Mouse (Mus musculus): ENCODE data around the gene Xpo6.

Gene Xpo6

GRCm38 (mm10) chr7:126121533-126121932 lies 78.8 kb downstream of the Xpo6 start:
- DNase-seq, result no peak

DNA sequence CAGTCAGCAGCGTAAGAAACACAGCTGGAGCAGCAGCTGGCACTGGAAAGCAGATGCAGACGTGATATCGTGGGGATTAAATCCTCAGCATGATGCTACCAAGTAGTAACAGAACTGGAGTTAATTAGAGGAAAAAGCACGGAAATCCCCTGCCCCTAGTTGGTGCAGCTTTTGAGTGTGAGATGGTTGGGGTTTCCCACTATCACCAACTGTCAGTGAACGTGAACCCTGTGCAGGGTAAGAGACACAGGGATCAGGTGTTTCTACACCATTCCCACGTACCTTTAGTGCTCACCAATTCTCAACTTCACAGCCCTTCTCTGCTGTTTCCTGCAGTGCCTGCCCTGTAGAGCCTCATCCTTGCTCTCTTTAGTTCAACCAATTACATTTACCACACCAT lies 80.5 kb downstream of the Xpo6 start:
- DNase-seq, result no peak

GRCm38 (mm10) chr7:126113263-126113662 lies 87.0 kb downstream of the Xpo6 start:
- no peak for DNase-seq

DNA sequence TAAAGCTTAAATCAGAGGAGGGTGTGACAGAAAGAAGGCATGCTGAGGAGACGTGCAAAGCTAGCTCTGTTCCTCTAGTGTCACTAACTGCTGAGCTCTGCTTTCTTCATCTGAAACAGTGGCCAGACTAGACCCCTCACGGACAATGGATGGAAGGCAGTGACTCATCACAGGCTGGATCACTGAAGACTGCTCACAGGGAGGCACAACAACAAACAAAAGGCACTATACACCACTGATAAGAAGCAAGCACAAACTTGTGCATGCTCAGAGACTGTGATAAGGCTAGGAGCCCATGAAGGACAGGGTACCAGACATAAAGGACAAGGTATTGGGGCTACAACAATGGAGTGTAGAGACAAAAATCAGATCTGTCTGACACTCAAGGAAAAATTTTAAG lies 89.1 kb downstream of the Xpo6 start:
- no peak for DNase-seq

GRCm38 (mm10) chr7:126109898-126110297 lies 90.4 kb downstream of the Xpo6 start:
- no peak for DNase-seq

GRCm38 (mm10) chr7:126100440-126100839 lies 99.9 kb downstream of the Xpo6 start:
- DNase-seq, result no peak

GRCm38 (mm10) chr7:126099835-126100234 lies 100.5 kb downstream of the Xpo6 start:
- no peak for DNase-seq

GRCm38 (mm10) chr7:126099163-126099775 lies 101.0 kb downstream of the Xpo6 start:
- no peak for DNase-seq

DNA sequence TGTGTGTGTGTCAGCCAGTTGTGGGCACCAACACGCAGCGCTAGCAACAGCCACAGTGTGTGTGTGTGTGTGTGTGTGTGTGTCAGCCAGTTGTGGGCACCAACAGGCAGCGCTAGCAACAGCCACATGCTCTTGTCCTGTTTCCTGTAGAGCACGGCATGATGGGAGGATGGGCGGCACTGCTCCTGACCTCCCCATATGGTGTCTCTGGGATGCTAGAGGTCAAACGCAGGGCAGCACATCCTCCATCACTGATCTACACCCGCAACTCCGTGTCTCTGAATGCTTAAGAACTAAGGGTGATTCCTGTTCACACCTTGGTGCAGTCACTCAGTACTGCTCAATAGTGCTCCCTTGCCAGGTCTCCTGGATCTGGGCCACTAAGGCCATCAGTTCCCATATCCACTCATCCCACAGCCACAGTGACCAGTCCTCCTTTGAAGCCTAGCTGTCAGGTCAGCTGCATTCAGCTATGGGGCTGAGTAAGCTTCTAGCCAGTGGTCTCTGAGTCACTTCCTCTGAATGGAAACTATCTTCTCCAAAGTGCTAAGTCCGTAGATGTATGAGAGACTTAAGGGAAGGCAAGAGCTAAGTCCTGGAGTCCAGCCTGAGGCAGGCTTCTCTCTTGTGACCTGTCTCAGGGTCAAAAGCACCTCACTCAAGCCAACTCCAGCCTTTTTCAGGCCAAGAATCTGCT lies 102.9 kb downstream of the Xpo6 start:
- no peak for DNase-seq

DNA sequence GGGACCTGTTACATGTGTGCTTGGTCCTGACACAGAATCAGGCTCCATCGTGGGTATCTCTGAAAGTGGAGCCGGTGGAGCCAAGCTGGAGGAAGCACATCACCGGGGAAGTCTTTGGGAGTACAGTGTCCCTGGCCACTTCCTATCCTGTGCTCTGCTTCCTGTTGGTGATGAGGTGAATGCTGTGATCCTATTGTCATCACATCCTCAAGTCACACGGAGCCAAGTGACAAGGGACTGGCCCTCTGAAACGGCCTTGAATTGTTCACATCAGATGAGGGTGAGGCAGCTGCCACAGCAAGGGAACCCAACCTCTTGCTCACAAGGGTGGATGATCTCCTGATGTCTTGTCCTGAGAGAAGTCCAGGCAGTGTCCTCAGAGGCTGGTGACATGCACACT lies 103.7 kb downstream of the Xpo6 start:
- no peak for DNase-seq

DNA sequence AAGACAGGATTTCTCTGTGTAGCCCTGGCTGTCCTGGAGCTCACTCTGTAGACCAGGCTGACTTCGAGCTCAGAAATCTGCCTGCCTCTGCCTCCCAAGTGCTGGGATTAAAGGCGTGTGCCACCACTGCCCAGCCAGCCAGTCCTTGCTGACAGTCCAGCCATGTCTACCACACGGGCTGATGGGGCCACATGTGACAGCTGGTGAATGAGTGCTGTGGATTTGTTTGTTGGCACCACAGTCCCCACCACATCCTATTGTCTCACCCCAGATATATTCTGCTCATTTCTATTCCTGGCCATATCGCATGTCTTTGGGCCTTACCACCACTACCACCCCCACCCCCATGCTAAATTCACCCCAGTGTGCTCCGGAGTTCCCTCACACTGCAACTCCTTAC lies 105.6 kb downstream of the Xpo6 start:
- DNase-seq, result no peak

DNA sequence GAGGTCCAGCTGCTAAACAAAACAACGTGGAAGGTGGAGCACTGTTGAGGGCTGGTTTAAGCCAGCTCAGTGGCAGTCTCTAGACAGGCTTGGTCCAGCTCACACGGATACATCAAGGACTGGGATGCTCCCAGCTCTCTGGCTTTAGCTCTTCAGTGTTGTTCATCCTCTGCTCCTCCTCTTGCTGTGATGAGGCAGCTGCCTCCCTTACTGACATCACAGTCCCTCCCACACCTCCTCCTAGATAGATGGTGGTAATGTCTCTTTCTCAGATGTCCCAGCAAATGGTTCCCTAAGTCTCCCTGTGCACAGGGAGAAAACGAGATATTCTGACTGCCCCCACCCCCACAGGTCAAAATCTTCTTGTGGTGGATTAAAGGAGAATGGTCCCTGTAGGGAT lies 107.1 kb downstream of the Xpo6 start:
- no peak for DNase-seq

DNA sequence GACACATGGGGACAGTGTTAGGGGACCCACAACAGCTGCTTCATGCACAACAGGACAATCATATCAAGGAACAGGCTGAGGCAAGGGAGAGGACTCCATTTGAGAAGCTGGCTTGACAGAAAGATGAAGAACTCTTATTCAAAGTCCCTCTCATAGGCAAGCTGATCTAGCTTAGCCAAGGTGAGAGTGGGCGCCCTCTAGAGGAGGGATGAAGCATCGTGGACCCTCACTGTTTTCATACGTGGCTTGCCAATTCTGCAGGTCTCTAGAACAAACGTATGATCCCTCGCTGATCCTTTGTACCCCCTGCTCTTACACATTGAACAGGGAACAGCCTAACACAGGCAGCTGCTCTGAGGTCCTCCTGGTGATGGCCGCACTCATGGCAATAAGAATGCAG lies 110.5 kb downstream of the Xpo6 start:
- DNase-seq, result peak; percentile 74

DNA sequence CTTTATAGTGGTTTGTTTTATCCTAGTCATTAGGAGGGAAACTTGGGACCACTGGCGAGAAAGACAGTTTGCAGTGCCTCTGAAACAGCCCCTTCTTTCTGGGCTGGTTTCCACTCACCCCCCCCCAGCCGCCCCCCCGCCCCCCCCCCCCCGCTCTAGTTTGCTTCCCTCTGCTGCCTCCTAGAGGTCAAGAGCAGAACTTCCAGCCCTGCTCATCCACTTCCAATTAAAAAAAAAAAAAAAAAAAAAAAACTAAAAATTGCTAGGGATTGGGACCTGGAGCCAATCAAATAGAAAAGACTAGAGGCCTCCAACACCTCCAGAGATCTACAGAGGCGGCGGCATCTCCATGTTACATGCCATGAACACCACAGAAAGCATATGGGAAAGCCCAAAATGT lies 112.1 kb downstream of the Xpo6 start:
- peak; percentile 31 to 36 for DNase-seq

- DNase-seq, result no peak
These were observed 112.7 kb downstream of the Xpo6 start for GRCm38 (mm10) chr7:126087602-126088001.

GRCm38 (mm10) chr7:126086321-126086741 lies 114.0 kb downstream of the Xpo6 start:
- no peak for DNase-seq

DNA sequence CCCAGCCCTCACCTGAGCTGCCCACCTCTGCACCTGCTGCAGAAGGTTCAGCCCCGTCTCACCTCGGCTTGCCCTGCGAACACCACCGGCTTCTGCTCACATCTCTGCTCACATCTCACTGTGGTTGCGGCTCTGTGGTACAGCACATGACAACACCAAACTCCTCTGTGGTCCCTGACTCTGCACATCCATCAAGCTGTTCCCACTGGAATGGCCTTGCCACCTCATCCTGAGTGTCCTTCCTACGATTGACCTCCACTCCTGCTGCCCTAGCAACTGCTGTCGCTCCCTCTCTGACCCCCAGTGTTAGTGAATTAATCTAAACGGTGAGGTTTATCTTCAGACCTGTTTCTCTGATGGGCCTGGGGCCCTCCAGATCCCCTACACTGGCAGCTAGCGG lies 115.1 kb downstream of the Xpo6 start:
- no peak for DNase-seq

GRCm38 (mm10) chr7:126083980-126084348 lies 116.3 kb downstream of the Xpo6 start:
- DNase-seq, result no peak

- no peak for DNase-seq
These were observed 116.8 kb downstream of the Xpo6 start for GRCm38 (mm10) chr7:126083341-126083979.

- DNase-seq, result peak; percentile 15 to 17
These were observed 118.0 kb downstream of the Xpo6 start, which contains the start of gene Gsg1l for GRCm38 (mm10) chr7:126082286-126082741. Gsg1l (minus strand) TSS chr7:126082411.

DNA sequence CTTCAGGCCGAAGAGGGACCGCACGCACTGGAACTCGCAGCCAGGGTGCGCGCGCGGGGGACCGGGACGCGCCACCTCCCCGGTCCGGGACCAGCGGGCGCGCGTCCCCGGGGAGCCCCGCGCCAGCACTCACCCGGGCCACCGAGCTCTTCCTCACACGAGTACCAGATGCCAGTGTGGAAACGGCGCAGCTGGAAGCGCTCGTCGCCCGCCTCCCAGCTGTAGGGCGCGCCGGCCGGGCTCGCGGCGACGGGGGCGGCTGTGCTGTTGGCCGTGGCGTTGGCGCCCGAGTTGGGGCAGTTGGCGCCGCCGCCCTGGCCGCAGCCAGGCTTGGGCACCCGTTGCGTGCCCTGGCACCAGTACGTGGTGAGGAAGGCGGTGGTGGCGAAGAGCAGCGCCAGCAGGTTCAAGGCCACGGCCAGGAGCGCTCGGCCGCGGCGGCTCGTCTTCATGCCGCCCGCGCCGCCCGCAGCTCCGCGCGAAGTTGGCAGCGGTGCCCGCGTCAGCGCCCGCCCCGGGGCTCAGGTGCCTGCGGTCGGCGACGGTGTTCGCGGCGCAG lies 118.5 kb downstream of the Xpo6 start:
- DNase-seq, result peak in 1 of 2 experiments; percentile 8

DNA sequence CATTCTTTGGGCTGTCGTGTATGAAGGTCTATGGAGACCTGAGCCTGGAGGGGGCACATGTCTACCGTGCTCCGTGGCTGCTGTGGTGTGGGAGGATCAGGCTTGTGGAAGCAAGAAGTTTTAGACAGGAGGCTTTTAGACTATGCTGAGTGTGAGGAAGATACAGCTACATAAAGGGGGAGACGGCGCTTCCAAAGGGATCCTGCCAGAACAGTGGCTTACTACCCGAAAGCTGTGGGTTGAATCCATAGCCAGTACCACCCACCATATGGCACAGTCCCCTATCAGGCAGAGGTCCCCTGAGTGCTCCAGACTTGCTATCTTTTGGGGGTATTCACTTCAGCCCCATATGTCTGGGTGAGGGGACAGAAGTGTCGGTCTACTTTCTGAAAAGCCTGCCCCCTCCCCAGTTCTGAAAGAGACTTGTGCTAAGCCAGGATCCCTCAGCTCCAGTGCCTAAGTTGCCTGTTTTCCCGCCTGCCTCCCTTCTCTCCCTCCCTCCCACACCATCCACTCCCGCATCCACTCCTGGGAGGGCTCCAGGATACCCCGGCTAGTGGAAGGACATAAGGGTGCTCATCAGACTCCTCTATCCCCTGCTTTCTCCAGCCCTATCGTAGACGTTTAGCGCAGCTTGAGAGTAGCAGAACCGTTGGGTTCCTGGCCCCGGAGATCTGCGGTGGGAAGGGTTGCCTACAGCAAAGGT lies 119.2 kb downstream of the Xpo6 start:
- no peak for DNase-seq

DNA sequence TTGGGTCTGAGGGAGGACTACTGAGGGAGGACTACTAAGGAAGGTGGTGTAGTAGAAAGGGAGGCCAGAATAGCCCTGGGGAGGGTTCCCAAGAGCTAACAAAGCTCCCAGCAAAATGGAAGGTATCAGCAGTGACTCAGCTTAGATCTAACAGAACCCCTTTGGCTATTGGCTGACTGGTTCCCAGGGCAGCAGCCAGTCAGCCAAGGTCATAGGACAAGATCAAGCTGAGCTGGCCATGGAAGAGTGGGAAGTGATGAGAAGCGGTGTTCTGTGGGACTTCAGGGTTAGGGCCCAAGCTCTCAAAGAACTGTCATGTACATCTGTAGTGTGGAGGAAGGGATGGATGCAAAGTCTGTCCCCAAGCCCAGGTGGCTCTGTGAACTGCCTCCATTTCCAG lies 123.4 kb downstream of the Xpo6 start:
- DNase-seq, result no peak

All from B cell, adult 2 months (primary cell).